Mouse (Mus musculus) embryonic facial prominence, embryonic 12.5 days (tissue): ENCODE measurements around the gene Ago3. TPM values are rescaled to one million over a fixed set of nuclear protein-coding genes. Genes with fewer than 3 reads are reported as not detected.

Source experiments
- ATAC-seq: fragments of 200-750 bp; cut with Nextera tagmentation; 2 replicates; pipeline ENCODE4 v1.8.0; 2017; ENCODE audit not compliant: insufficient number of reproducible peaks, insufficient read depth, low FRiP score, low TSS enrichment
- H3K27ac ChIP-seq: fragments of 300-500 bp; sonication (generic); 2 replicates; pipeline ENCODE4 v1.5.1; 2016; ENCODE audit warnings: mild to moderate bottlenecking
- H3K27me3 ChIP-seq: fragments of 300-500 bp; sonication (generic); 2 replicates; pipeline ENCODE4 v1.6.1; 2016; ENCODE audit warnings: mild to moderate bottlenecking, moderate library complexity
- H3K36me3 ChIP-seq: fragments of 300-500 bp; sonication (generic); 2 replicates; pipeline ENCODE4 v1.6.1; 2016; ENCODE audit warnings: mild to moderate bottlenecking
- H3K4me1 ChIP-seq: fragments of 300-500 bp; sonication (generic); 2 replicates; pipeline ENCODE4 v1.6.1; 2016
- H3K4me2 ChIP-seq: fragments of 300-500 bp; sonication (generic); replicated peaks from 2 replicates; pipeline ENCODE4 v1.6.1; 2016; ENCODE audit warnings: mild to moderate bottlenecking, moderate library complexity
- H3K4me3 ChIP-seq: fragments of 300-500 bp; sonication (generic); 2 replicates; pipeline ENCODE4 v1.5.1; 2016; ENCODE audit warnings: mild to moderate bottlenecking
- H3K9ac ChIP-seq: fragments of 300-500 bp; sonication (generic); 2 replicates; pipeline ENCODE4 v1.6.1; 2016; ENCODE audit warnings: mild to moderate bottlenecking, moderate library complexity
- H3K9me3 ChIP-seq: fragments of 300-500 bp; sonication (generic); 2 replicates; pipeline ENCODE4 v1.6.1; 2016; ENCODE audit warnings: mild to moderate bottlenecking, moderate library complexity
- WGBS: fragments of 180-500 bp; shearing (Covaris S2); methylation state at CpG from one replicate; pipeline ENCODE4 v1.1.7; 2016; 5-methylcytosine and 5-hydroxymethylcytosine counted together
- polyA plus RNA-seq: library from polyadenylated mRNA; unstranded; fragments of >200 nt; fragmentation: Nextera tagmentation; extraction: Ambion mirVana; gene quantifications from 2 replicates; pipeline ENCODE4 v1.2.1, GENCODE M21; 2016

Gene Ago3
- polyA plus RNA-seq, 1 experiment from 2014 or later = 19.3 TPM

DNA sequence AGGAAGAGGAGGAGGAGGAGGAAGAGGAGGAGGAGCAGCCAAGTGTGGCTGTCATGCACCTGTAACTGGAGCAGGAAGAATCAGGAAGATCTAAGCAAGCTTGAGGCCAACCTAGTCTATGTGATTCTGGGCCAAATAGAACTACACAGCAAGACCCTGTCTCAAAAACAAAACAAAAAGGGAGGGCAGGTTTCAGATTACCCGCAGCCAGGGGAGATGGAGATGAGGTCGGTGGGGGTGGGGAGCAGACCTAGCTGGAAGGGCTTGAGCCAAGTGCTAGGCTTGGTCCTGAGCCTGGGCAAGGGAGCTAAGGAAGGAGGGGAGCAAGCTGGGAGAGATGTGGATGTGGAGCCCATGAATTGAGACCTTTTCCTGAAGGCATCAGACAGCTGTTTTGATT is 122.5 kb downstream of the Ago3 start:
- 0% methylated on average over 2 of the region's 2 CpGs for WGBS
- Histone ChIP-seq H3K27me3 (peaks cover 6% of the 10 kb centered on the region), H3K4me1 (peaks cover 19% of the 10 kb centered on the region), H3K9ac (no peak overlapping the region), H3K27ac (no peak overlapping the region), H3K9me3 (no peaks in the 10 kb centered on the region), H3K4me2 (no peak overlapping the region), H3K4me3 (no peak overlapping the region), H3K36me3 (no peaks in the 10 kb centered on the region)
- ATAC-seq = no peak

DNA sequence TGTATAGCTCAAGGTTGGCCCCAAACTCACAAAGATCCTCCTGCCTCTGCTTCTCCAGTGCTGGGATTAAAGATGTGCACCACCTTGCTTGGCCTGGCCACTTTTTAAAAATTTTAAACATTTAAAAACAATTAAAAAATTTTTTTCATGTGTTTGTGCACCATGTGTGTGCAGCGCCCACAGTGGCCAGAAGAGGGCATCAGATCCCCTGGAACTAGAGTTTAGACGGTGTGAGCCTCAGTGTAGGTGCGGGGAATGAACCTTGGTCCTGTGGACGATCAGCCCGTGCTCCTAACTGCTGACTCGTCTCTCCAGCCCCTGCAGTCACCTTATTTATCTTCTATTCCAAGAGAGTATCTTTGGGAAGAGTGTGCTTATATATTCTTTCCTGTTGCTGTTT is 123.3 kb downstream of the Ago3 start:
- H3K4me3 ChIP-seq = no peak overlapping the region
- 87% methylated on average over 6 of the region's 6 CpGs for WGBS

DNA sequence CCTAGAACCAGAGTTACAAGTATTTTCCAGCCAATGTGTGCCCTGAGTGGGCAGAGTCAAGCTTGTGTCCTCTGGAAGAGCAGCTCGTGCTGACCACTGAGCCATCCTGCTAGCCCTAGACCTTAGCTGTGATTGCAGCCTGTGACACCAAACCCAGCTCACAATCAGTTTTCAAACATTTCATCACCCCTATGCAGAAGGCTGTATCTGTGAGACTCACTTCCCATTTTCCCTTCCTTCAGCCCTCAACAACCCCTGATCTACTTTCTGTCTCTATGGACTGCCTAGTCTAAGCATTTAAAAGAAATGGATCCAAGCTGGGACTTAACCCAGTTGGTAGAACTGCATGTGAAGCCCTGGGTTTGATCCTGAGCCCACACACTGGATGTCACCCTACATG is 123.9 kb downstream of the Ago3 start:
- no peaks in the 10 kb centered on the region for H3K36me3 ChIP-seq
- H3K27ac ChIP-seq = no peak overlapping the region
- no peak overlapping the region for H3K4me3 ChIP-seq
- H3K27me3 ChIP-seq = peaks cover 9% of the 10 kb centered on the region
- no peak for ATAC-seq
- H3K4me2 ChIP-seq = no peak overlapping the region
- H3K4me1 ChIP-seq = peaks cover 28% of the 10 kb centered on the region
- WGBS = 89% methylated on average over 1 of the region's 1 CpGs
- H3K9ac ChIP-seq = no peak overlapping the region
- no peaks in the 10 kb centered on the region for H3K9me3 ChIP-seq

More for the DNA sequence above, 123.3 kb downstream of the Ago3 start:
- Histone ChIP-seq H3K27ac (no peak overlapping the region), H3K9me3 (no peaks in the 10 kb centered on the region), H3K4me1 (peaks cover 21% of the 10 kb centered on the region), H3K27me3 (peaks cover 9% of the 10 kb centered on the region), H3K36me3 (no peaks in the 10 kb centered on the region), H3K9ac (no peak overlapping the region), H3K4me2 (no peak overlapping the region)
- no peak for ATAC-seq

DNA sequence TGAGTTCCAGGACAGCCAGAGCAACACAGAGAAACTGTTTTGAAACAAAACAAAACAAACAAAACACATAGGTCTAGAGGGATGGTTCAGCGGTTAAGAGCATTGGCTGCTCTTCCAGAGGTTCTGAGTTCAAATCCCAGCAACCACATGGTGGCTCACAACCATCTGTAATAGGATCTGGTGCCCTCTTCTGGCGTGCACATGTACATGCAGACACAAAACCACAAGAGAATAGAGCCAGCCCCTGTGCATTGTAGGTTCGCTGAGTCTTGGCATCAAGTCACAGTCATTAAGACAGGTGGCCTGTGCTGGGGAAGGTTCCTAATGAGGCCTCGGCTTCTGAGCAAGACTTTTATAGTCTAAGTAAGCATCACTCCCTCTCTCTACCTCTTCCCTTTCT is 125.5 kb downstream of the Ago3 start:
- WGBS = 60% methylated on average over 4 of the region's 4 CpGs
- H3K4me1 ChIP-seq = peaks cover 33% of the 10 kb centered on the region
- H3K36me3 ChIP-seq = no peaks in the 10 kb centered on the region
- peaks cover 15% of the 10 kb centered on the region for H3K27me3 ChIP-seq
- no peak overlapping the region for H3K4me3 ChIP-seq
- ATAC-seq = no peak
- no peaks in the 10 kb centered on the region for H3K9me3 ChIP-seq
- no peak overlapping the region for H3K9ac ChIP-seq
- H3K4me2 ChIP-seq = no peak overlapping the region
- no peak overlapping the region for H3K27ac ChIP-seq

DNA sequence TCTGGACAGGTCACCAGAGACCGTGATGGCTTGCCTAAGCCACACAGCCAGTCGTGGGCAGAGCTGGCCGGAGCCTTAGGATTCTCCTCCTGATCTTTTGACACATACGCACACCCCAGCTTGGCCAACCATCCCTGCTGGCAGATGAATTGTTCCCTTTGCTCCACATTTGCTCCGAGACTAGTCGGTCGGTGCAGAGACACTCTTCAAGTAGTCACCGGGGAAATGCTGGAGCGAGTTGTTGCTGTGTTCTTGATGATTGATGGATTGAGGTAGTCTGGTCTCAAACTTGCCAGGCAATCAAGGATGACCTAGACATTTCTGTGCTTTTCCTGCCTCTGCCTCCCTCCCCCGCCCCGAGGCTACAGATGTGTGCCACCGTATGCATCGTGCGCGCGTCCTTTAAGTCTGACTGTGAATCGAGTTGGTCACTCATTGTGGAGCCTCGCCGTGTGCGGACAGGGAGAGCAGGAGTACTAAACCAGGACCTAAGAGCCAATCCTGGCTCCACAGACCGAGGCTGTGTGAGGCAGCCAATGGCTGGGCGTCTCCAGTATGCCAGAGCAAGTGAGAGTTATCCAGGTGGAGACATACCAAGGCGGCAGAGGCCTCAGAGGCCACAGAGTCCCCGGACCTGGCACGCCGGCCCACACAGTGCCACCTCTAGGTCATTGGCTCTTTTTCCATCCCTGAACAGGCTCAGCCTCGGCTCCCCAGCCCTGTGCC is 127.6 kb downstream of the Ago3 start:
- H3K36me3 ChIP-seq = no peaks in the 10 kb centered on the region
- no peak for ATAC-seq
- H3K27ac ChIP-seq = peak overlapping the region; percentile 82
- peak overlapping the region; percentile 63 for H3K4me2 ChIP-seq
- H3K9ac ChIP-seq = no peak overlapping the region
- WGBS = 3% methylated on average over 27 of the region's 27 CpGs
- H3K27me3 ChIP-seq = peaks cover 24% of the 10 kb centered on the region
- H3K4me3 ChIP-seq = peak overlapping the region; percentile 31
- H3K9me3 ChIP-seq = no peaks in the 10 kb centered on the region
- H3K4me1 ChIP-seq = peaks cover 38% of the 10 kb centered on the region

DNA sequence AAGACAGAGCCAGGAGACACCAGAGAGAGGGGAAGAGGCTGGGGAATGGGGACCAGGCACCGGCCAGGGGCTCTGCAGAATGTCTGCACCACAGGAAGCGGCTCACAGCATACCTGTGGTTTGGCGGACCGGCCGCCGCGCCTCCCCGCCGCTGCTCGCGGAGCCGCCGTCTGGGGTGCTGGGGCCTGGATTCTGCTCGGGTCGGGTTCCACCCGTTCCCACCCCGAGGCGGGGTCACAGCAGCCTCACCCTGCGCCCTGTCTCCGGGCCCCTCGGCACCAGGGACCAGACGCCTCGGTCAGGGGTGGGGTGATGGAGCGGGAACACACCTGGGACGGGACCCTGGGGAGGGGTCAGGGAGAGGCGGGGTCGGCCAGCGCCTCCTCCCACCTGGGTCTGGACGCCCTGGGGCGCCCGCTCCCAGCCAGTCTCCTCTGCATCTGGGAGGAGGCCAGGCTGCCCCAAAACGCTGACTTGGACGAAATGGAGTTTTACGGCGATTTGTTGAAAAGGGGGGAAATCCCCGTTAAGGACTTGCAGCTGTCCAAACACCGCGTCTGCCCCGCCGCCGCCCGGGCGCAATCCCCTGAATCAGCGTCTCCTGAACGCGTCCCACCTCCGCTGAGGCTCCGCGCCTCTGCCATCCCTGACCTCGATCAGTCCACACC is 128.3 kb downstream of the Ago3 start:
- H3K4me3 ChIP-seq = peak overlapping the region; percentile 31
- no peaks in the 10 kb centered on the region for H3K9me3 ChIP-seq
- ATAC-seq = peak; percentile 54; the same call in 1 of the 2 replicates
- peak overlapping the region; percentile 63 for H3K4me2 ChIP-seq
- peaks cover 28% of the 10 kb centered on the region for H3K27me3 ChIP-seq
- peaks cover 41% of the 10 kb centered on the region for H3K4me1 ChIP-seq
- 1% methylated on average over 48 of the region's 50 CpGs for WGBS
- H3K36me3 ChIP-seq = no peaks in the 10 kb centered on the region
- H3K27ac ChIP-seq = peak overlapping the region; percentile 82
- H3K9ac ChIP-seq = 0 out of 2 replicates have a peak overlapping the region, but pooled peaks have one; percentile 37

DNA sequence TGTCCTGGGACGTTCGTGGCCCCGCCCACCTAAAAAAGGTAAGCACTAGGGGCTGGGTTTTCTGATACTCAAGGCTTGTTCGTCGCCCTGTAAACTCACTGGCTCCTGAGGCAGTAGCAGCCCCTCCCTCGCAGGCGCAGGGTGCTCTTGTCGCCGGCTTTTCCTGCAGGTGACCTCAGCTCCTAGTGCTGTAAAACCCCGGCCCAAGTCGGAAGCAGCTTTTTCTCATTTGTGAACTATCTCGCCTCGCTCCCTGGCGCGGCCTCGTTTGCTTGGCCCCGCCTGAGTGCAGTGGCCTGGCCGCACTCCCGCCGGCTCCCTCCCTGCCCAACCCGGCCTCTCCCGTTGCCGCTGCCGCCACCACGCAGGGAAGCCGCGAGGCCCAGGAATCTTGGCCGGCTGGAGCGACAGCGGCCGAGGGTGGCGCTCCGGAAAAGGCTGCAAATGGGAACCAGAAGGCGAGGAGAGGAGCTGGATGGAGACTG is 132.7 kb downstream of the Ago3 start:
- H3K36me3 ChIP-seq = no peaks in the 10 kb centered on the region
- peak overlapping the region; percentile 24 for H3K4me3 ChIP-seq
- H3K27ac ChIP-seq = peak overlapping the region; percentile 77
- H3K9ac ChIP-seq = peak overlapping the region; percentile 48
- under 1% methylated on average over 33 of the region's 34 CpGs for WGBS
- H3K4me1 ChIP-seq = peaks cover 35% of the 10 kb centered on the region
- ATAC-seq = no peak
- H3K4me2 ChIP-seq = peak overlapping the region; percentile 62
- H3K27me3 ChIP-seq = peaks cover 20% of the 10 kb centered on the region; the same call in 1 of the 2 replicates
- no peaks in the 10 kb centered on the region for H3K9me3 ChIP-seq

DNA sequence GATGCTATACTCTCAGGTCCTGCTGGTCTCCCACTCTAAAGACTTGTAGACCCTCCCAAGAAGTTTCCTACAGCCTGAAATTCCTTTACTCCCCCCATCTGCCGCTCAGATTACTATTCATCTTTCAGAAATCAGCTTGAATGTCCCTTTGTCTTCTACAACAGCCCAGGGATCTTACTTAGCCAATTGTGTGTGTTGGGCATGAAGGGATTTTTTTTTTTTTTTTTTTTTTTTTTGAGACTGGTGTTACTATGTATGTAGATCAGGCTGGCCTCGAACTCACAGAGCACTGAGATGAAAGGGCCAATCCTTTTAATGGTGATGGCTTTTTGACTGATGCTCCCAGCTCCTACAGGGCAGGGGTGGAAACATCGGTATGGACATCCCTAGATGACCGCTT is 133.4 kb downstream of the Ago3 start:
- Histone ChIP-seq H3K4me3 (no peak overlapping the region), H3K9ac (no peak overlapping the region)

DNA sequence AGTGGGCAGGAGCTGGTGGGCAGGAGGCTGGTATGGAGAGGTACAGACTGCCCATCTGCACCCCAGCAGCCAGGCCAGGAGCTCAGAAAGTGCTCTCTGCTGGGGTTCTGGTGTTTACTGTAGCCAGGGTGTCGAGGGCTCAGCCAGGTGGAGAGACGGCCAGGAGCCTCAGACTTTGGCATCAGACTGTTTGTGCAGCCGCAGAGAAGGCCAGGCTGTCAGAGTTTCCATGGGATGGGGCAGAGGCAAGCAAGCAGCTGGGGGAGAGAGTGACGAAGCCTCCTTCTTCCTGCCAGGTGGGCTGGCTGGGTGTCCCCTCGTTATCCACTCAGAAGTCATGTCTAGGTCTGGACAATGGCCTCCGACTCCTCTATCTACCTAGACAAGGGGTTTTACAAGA is 134.2 kb downstream of the Ago3 start:
- no peaks in the 10 kb centered on the region for H3K36me3 ChIP-seq
- H3K9ac ChIP-seq = no peak overlapping the region

More for the DNA sequence above, 133.4 kb downstream of the Ago3 start:
- Histone ChIP-seq H3K4me2 (no peak overlapping the region; the same call in 1 of the 2 replicates), H3K27me3 (peaks cover 20% of the 10 kb centered on the region; the same call in 1 of the 2 replicates), H3K9me3 (no peaks in the 10 kb centered on the region), H3K27ac (no peak overlapping the region), H3K4me1 (peaks cover 35% of the 10 kb centered on the region), H3K36me3 (no peaks in the 10 kb centered on the region)
- no peak for ATAC-seq
- 40% methylated on average over 4 of the region's 4 CpGs for WGBS

DNA sequence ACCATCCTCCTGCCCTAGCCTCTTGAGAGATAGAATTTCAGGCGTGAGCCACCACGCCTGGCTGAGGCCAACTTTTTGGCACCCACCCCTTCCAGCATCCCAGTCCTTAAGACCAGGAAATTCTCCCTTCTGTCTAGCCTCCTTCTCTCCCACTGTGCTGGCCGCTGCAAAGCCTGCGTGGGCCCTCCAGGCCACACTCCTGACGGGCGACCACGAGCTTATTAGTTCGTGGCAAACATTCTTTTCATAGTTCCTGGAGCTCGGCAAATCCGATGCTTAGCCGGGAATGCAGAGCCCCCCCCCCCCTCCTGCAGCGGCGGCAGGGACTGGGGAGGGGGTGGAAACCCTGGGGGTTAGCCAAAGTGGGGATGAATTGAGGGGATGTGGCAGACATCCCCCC is 138.2 kb downstream of the Ago3 start:
- H3K4me1 ChIP-seq = peaks cover 44% of the 10 kb centered on the region
- H3K36me3 ChIP-seq = no peaks in the 10 kb centered on the region
- no peak for ATAC-seq
- H3K27me3 ChIP-seq = peaks cover 34% of the 10 kb centered on the region
- WGBS = 14% methylated on average over 13 of the region's 13 CpGs
- peak overlapping the region; percentile 79 for H3K27ac ChIP-seq
- peak overlapping the region; percentile 18 for H3K4me2 ChIP-seq
- H3K4me3 ChIP-seq = 0 out of 2 replicates have a peak overlapping the region, but pooled peaks have one; percentile 8
- H3K9me3 ChIP-seq = no peaks in the 10 kb centered on the region
- peak overlapping the region; percentile 7; the same call in 1 of the 2 replicates for H3K9ac ChIP-seq

More for the DNA sequence above, 134.2 kb downstream of the Ago3 start:
- no peak for ATAC-seq
- Histone ChIP-seq H3K9me3 (no peaks in the 10 kb centered on the region), H3K27ac (no peak overlapping the region), H3K4me3 (no peak overlapping the region), H3K27me3 (peaks cover 18% of the 10 kb centered on the region; the same call in 1 of the 2 replicates), H3K4me1 (peaks cover 35% of the 10 kb centered on the region), H3K4me2 (no peak overlapping the region)
- WGBS = 71% methylated on average over 6 of the region's 6 CpGs

DNA sequence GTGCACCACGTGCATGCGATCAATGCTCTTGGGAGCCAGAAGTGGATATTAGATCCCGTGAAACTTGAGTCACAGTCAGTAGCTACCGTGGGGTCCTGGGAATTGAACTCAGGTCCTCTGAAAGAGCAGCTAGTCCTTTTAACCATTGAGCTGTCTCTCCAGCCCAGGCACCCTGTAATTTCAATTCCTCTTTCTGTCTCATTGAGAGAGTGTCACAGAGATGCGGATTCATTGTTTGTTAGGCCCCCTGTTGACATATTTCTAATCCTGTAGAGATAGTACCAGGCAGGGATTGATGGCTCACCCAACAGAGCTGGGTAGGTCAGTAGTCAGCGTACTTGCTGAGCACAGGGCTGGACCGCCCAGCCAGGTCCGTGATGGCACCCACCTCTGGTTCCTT is 139.0 kb downstream of the Ago3 start:
- Histone ChIP-seq H3K9me3 (no peaks in the 10 kb centered on the region), H3K4me2 (no peak overlapping the region), H3K36me3 (no peaks in the 10 kb centered on the region), H3K27me3 (peaks cover 40% of the 10 kb centered on the region), H3K4me3 (no peak overlapping the region), H3K4me1 (peaks cover 45% of the 10 kb centered on the region), H3K27ac (no peak overlapping the region), H3K9ac (no peak overlapping the region)
- 69% methylated on average over 8 of the region's 8 CpGs for WGBS
- no peak for ATAC-seq
